Mouse (Mus musculus): ENCODE data around the gene Exph5.

- TF ChIP-seq GATA1 (IDR thresholded peaks at IDR 0.05; ENCODE audit: borderline replicate concordance, low read length): no peak
- no peak for TF ChIP-seq CTCF (IDR thresholded peaks at IDR 0.05; ENCODE audit: low read depth, low read length)
Observed at GRCm38 (mm10) chr9:53302415-53302814, 945 bp downstream of the Exph5 start.
